Mouse (Mus musculus) CD4-positive helper T cell, adult 2 months (primary cell): Measurements from ENCODE around the gene Psmd5.
"Not testable (repeated sequence)": the region's sequence is repeated elsewhere in the genome, so short reads cannot be mapped to it uniquely, and the experiment has no call there.

ENCODE experiments used
- DNase-seq: peaks from one replicate; pipeline ENCODE4 v3.0.0-alpha.2; 2012; ENCODE audit warnings: low read depth, missing footprints, low spot score

Psmd5 gene

GRCm38 (mm10) chr2:34896821-34897460 is 22.2 kb upstream of the Psmd5 start:
- no peak for DNase-seq

- DNase-seq = no peak
Observed at GRCm38 (mm10) chr2:34895503-34896113, 20.8 kb upstream of the Psmd5 start.

- no peak for DNase-seq
Observed at GRCm38 (mm10) chr2:34893950-34894349, 19.2 kb upstream of the Psmd5 start.

- no peak for DNase-seq
Observed at GRCm38 (mm10) chr2:34884186-34884585, 9.4 kb upstream of the Psmd5 start.

GRCm38 (mm10) chr2:34883190-34883589 is 8.4 kb upstream of the Psmd5 start:
- no peak for DNase-seq

- no peak for DNase-seq
Observed at GRCm38 (mm10) chr2:34882757-34883156, 8.0 kb upstream of the Psmd5 start.

- no peak for DNase-seq
Observed at GRCm38 (mm10) chr2:34880054-34880453, 5.3 kb upstream of the Psmd5 start.

GRCm38 (mm10) chr2:34874271-34874670 is 497 bp downstream of the Psmd5 start, which contains the start of gene Cutal:
Gene Cutal (plus strand): TSS chr2:34874396.
- DNase-seq = no peak

- DNase-seq = peak; percentile 99
Observed at GRCm38 (mm10) chr2:34870520-34871474, 4.0 kb downstream of the Psmd5 start.

- DNase-seq = no peak
Observed at GRCm38 (mm10) chr2:34869680-34870079, 5.1 kb downstream of the Psmd5 start.

GRCm38 (mm10) chr2:34857728-34858127 is 17.0 kb downstream of the Psmd5 start:
- no peak for DNase-seq

- DNase-seq = no peak
Observed at GRCm38 (mm10) chr2:34855265-34855664, 19.5 kb downstream of the Psmd5 start.

GRCm38 (mm10) chr2:34847702-34848101 is 27.1 kb downstream of the Psmd5 start:
- no peak for DNase-seq

- DNase-seq = no peak
Observed at GRCm38 (mm10) chr2:34843211-34843939, 31.4 kb downstream of the Psmd5 start.

- DNase-seq = no peak
Observed at GRCm38 (mm10) chr2:34841706-34842105, 33.1 kb downstream of the Psmd5 start.

GRCm38 (mm10) chr2:34840143-34840542 is 34.6 kb downstream of the Psmd5 start:
- not testable (repeated sequence) for DNase-seq

GRCm38 (mm10) chr2:34835669-34836068 is 39.1 kb downstream of the Psmd5 start:
- no peak for DNase-seq

GRCm38 (mm10) chr2:34833624-34834023 is 41.1 kb downstream of the Psmd5 start:
- no peak for DNase-seq

- not testable (repeated sequence) for DNase-seq
Observed at GRCm38 (mm10) chr2:34832766-34833457, 41.9 kb downstream of the Psmd5 start, which contains the start of gene Gm34653. Gene Gm34653 (plus strand): TSS chr2:34833007.

GRCm38 (mm10) chr2:34830066-34830465 is 44.7 kb downstream of the Psmd5 start:
- DNase-seq = not testable (repeated sequence)

GRCm38 (mm10) chr2:34828026-34828425 is 46.7 kb downstream of the Psmd5 start:
- DNase-seq = no peak
